Mouse (Mus musculus): Measurements from ENCODE around the gene Aak1. TPM values are rescaled to one million over a fixed set of nuclear protein-coding genes. Genes with fewer than 3 reads are reported as not detected.
A peak's percentile ranks its signal among the peaks of the same experiment; 100 is the strongest.

Aak1 gene
- polyA plus RNA-seq, 1 experiment: 21.5 TPM

- Histone ChIP-seq H3K36me3 (ENCODE audit: control insufficient read depth, insufficient read depth, low read length) (peaks cover 7% of the 10 kb centered on the region), H3K27ac (ENCODE audit: insufficient read depth, low read length) (0 out of 2 replicates have a peak overlapping the region, but pooled peaks have one; percentile 23), H3K4me1 (ENCODE audit: control insufficient read depth, insufficient read depth, insufficient read length) (peaks cover 4% of the 10 kb centered on the region; the same call in 1 of the 2 replicates), H3K27me3 (ENCODE audit: control insufficient read depth, insufficient read depth, low read length) (no peaks in the 10 kb centered on the region), H3K4me3 (ENCODE audit: extremely low read depth, insufficient read depth, insufficient read length) (no peak overlapping the region)
- WGBS: 93% methylated on average over 6 of the region's 6 CpGs
- DNase-seq (ENCODE audit: low read depth in 1 of 2, low spot score in 2 of 2): no peak
- TF ChIP-seq POLR2A (IDR thresholded peaks at IDR 0.05; ENCODE audit: low read depth, low read length) (no peak), CTCF (IDR thresholded peaks at IDR 0.05; ENCODE audit: extremely low read depth, insufficient read depth, insufficient read length, insufficient replicate concordance) (no peak)
Observed at GRCm38 (mm10) chr6:87001995-87002394, 152.7 kb downstream of the Aak1 start.

GRCm38 (mm10) chr6:87002521-87003055, 153.3 kb downstream of the Aak1 start:
- H3K27ac ChIP-seq (ENCODE audit: insufficient read depth, low read length): peak overlapping the region; percentile 23
- no peaks in the 10 kb centered on the region for H3K27me3 ChIP-seq (ENCODE audit: control insufficient read depth, insufficient read depth, low read length)
- peaks cover 4% of the 10 kb centered on the region for H3K36me3 ChIP-seq (ENCODE audit: control insufficient read depth, insufficient read depth, low read length)
- no peak overlapping the region for H3K4me3 ChIP-seq (ENCODE audit: extremely low read depth, insufficient read depth, insufficient read length)
- peak; percentile 82 to 86 for DNase-seq (ENCODE audit: low read depth in 1 of 2, low spot score in 2 of 2)
- H3K4me1 ChIP-seq (ENCODE audit: control insufficient read depth, insufficient read depth, insufficient read length): peaks cover 4% of the 10 kb centered on the region; the same call in 1 of the 2 replicates
- TF ChIP-seq POLR2A (IDR thresholded peaks at IDR 0.05; ENCODE audit: low read depth, low read length) (no peak), CTCF (IDR thresholded peaks at IDR 0.05; ENCODE audit: extremely low read depth, insufficient read depth, insufficient read length, insufficient replicate concordance) (peak; percentile 62; the same call in 1 of the 2 replicates)
- WGBS: 11% methylated on average over 8 of the region's 8 CpGs

GRCm38 (mm10) chr6:87004099-87004498, 154.8 kb downstream of the Aak1 start:
- peaks cover 4% of the 10 kb centered on the region; the same call in 1 of the 2 replicates for H3K4me1 ChIP-seq (ENCODE audit: control insufficient read depth, insufficient read depth, insufficient read length)
- TF ChIP-seq POLR2A (IDR thresholded peaks at IDR 0.05; ENCODE audit: low read depth, low read length) (no peak), CTCF (IDR thresholded peaks at IDR 0.05; ENCODE audit: extremely low read depth, insufficient read depth, insufficient read length, insufficient replicate concordance) (no peak)
- no peak overlapping the region for H3K27ac ChIP-seq (ENCODE audit: insufficient read depth, low read length)
- 80% methylated on average over 2 of the region's 2 CpGs for WGBS
- H3K36me3 ChIP-seq (ENCODE audit: control insufficient read depth, insufficient read depth, low read length): peaks cover 2% of the 10 kb centered on the region; the same call in 1 of the 2 replicates
- DNase-seq (ENCODE audit: low read depth in 1 of 2, low spot score in 2 of 2): no peak
- no peak overlapping the region for H3K4me3 ChIP-seq (ENCODE audit: extremely low read depth, insufficient read depth, insufficient read length)
- H3K27me3 ChIP-seq (ENCODE audit: control insufficient read depth, insufficient read depth, low read length): no peaks in the 10 kb centered on the region

GRCm38 (mm10) chr6:87005577-87005976, 156.3 kb downstream of the Aak1 start:
- Histone ChIP-seq H3K36me3 (ENCODE audit: control insufficient read depth, insufficient read depth, low read length) (no peaks in the 10 kb centered on the region), H3K27ac (ENCODE audit: insufficient read depth, low read length) (no peak overlapping the region), H3K4me3 (ENCODE audit: extremely low read depth, insufficient read depth, insufficient read length) (no peak overlapping the region), H3K4me1 (ENCODE audit: control insufficient read depth, insufficient read depth, insufficient read length) (peaks cover 4% of the 10 kb centered on the region; the same call in 1 of the 2 replicates), H3K27me3 (ENCODE audit: control insufficient read depth, insufficient read depth, low read length) (no peaks in the 10 kb centered on the region)
- no peak for TF ChIP-seq POLR2A (IDR thresholded peaks at IDR 0.05; ENCODE audit: low read depth, low read length)
- no peak for TF ChIP-seq CTCF (IDR thresholded peaks at IDR 0.05; ENCODE audit: extremely low read depth, insufficient read depth, insufficient read length, insufficient replicate concordance)
- DNase-seq (ENCODE audit: low read depth in 1 of 2, low spot score in 2 of 2): no peak

- DNase-seq (ENCODE audit: low read depth in 1 of 2, low spot score in 2 of 2): no peak
- Histone ChIP-seq H3K4me3 (ENCODE audit: extremely low read depth, insufficient read depth, insufficient read length) (peak within 1 kb of the TSS; percentile 98), H3K27ac (ENCODE audit: insufficient read depth, low read length) (peak within 1 kb of the TSS; percentile 96), H3K36me3 (ENCODE audit: control insufficient read depth, insufficient read depth, low read length) (peaks cover 3% of the 10 kb centered on the region; the same call in 1 of the 2 replicates), H3K4me1 (ENCODE audit: control insufficient read depth, insufficient read depth, insufficient read length) (no peaks in the 10 kb centered on the region; the same call in 1 of the 2 replicates), H3K27me3 (ENCODE audit: control insufficient read depth, insufficient read depth, low read length) (no peaks in the 10 kb centered on the region)
- TF ChIP-seq POLR2A (IDR thresholded peaks at IDR 0.05; ENCODE audit: low read depth, low read length) (no peak), CTCF (IDR thresholded peaks at IDR 0.05; ENCODE audit: extremely low read depth, insufficient read depth, insufficient read length, insufficient replicate concordance) (no peak)
- WGBS: 28% methylated on average over 6 of the region's 6 CpGs
Observed at GRCm38 (mm10) chr6:87008887-87009286, 159.6 kb downstream of the Aak1 start, which contains the start of gene Nfu1. Gene Nfu1 (plus strand): TSS chr6:87009236.

- peak; percentile 84 to 95 for DNase-seq (ENCODE audit: low read depth in 1 of 2, low spot score in 2 of 2)
- Histone ChIP-seq H3K27me3 (ENCODE audit: control insufficient read depth, insufficient read depth, low read length) (no peaks in the 10 kb centered on the region), H3K4me3 (ENCODE audit: extremely low read depth, insufficient read depth, insufficient read length) (peak overlapping the region; percentile 98), H3K36me3 (ENCODE audit: control insufficient read depth, insufficient read depth, low read length) (peaks cover 6% of the 10 kb centered on the region), H3K4me1 (ENCODE audit: control insufficient read depth, insufficient read depth, insufficient read length) (no peaks in the 10 kb centered on the region; the same call in 1 of the 2 replicates), H3K27ac (ENCODE audit: insufficient read depth, low read length) (peak overlapping the region; percentile 96)
- under 1% methylated on average over 36 of the region's 36 CpGs for WGBS
- TF ChIP-seq POLR2A (IDR thresholded peaks at IDR 0.05; ENCODE audit: low read depth, low read length): peak; percentile 82
- no peak for TF ChIP-seq CTCF (IDR thresholded peaks at IDR 0.05; ENCODE audit: extremely low read depth, insufficient read depth, insufficient read length, insufficient replicate concordance)
Observed at GRCm38 (mm10) chr6:87009692-87010328, 160.5 kb downstream of the Aak1 start.

- H3K4me3 ChIP-seq (ENCODE audit: extremely low read depth, insufficient read depth, insufficient read length): no peak overlapping the region
- H3K4me1 ChIP-seq (ENCODE audit: control insufficient read depth, insufficient read depth, insufficient read length): no peaks in the 10 kb centered on the region
- H3K27me3 ChIP-seq (ENCODE audit: control insufficient read depth, insufficient read depth, low read length): no peaks in the 10 kb centered on the region
- no peak overlapping the region for H3K27ac ChIP-seq (ENCODE audit: insufficient read depth, low read length)
- DNase-seq (ENCODE audit: low read depth in 1 of 2, low spot score in 2 of 2): peak; percentile 18 to 26
- WGBS: 69% methylated on average over 4 of the region's 4 CpGs
- TF ChIP-seq POLR2A (IDR thresholded peaks at IDR 0.05; ENCODE audit: low read depth, low read length): no peak
- TF ChIP-seq CTCF (IDR thresholded peaks at IDR 0.05; ENCODE audit: extremely low read depth, insufficient read depth, insufficient read length, insufficient replicate concordance): no peak
- peaks cover 49% of the 10 kb centered on the region for H3K36me3 ChIP-seq (ENCODE audit: control insufficient read depth, insufficient read depth, low read length)
Observed at GRCm38 (mm10) chr6:87016916-87017315, 167.6 kb downstream of the Aak1 start.
